Mouse (Mus musculus) ES-Bruce4 (cell line): Measurements from ENCODE around the gene Ddx49.

Experiments used
- CTCF ChIP-seq: IDR thresholded peaks from one replicate; pipeline ENCODE4 v1.8.1; 2011; ENCODE audit warnings: low read depth, low read length
- EP300 ChIP-seq: IDR thresholded peaks from 2 replicates; pipeline ENCODE4 v1.6.1; 2011; ENCODE audit warnings: low read depth, low read length; ENCODE audit not compliant: insufficient read depth
- POLR2A ChIP-seq: IDR thresholded peaks from one replicate; pipeline ENCODE4 v1.8.1; 2011; ENCODE audit warnings: low read length; ENCODE audit not compliant: insufficient read depth

- TF ChIP-seq CTCF: no peak
- no peak for TF ChIP-seq POLR2A
- TF ChIP-seq EP300: no peak
Measured at GRCm38 (mm10) chr8:70300881-70301280, 1.4 kb downstream of the Ddx49 start.
